Mouse (Mus musculus) thymus, adult 2 months (tissue): Measurements from ENCODE around the gene Fam243.

Experiments used
- CTCF ChIP-seq: fragments of 200-500 bp; IDR thresholded peaks from 2 replicates; pipeline ENCODE4 v1.5.1; 2012; ENCODE audit warnings: mild to moderate bottlenecking, control low read depth, low read length, moderate library complexity, borderline replicate concordance; ENCODE audit not compliant: control insufficient read depth, poor library complexity, insufficient read depth; ENCODE audit errors: extremely low read depth
- POLR2A ChIP-seq: fragments of 200-500 bp; IDR thresholded peaks from 2 replicates; pipeline ENCODE4 v1.6.1; 2012; ENCODE audit warnings: mild to moderate bottlenecking, low read length, control low read depth, moderate library complexity; ENCODE audit not compliant: control insufficient read depth, poor library complexity, insufficient read depth; ENCODE audit errors: extremely low read depth

- TF ChIP-seq CTCF (no peak), POLR2A (no peak)
Measured at GRCm38 (mm10) chr16:92285068-92285467, 36.2 kb downstream of the Fam243 start.
